Mouse (Mus musculus) Muller cell, postnatal 12 days (primary cell): ENCODE data around the gene 9530068E07Rik.
"Not testable (repeated sequence)": the region's sequence is repeated elsewhere in the genome, so short reads cannot be mapped to it uniquely, and the experiment has no call there.

Experiments
- DNase-seq: peaks from one replicate; pipeline ENCODE4 v3.0.0-alpha.2; 2015; ENCODE audit errors: inconsistent ontology term

The 9530068E07Rik gene

DNA sequence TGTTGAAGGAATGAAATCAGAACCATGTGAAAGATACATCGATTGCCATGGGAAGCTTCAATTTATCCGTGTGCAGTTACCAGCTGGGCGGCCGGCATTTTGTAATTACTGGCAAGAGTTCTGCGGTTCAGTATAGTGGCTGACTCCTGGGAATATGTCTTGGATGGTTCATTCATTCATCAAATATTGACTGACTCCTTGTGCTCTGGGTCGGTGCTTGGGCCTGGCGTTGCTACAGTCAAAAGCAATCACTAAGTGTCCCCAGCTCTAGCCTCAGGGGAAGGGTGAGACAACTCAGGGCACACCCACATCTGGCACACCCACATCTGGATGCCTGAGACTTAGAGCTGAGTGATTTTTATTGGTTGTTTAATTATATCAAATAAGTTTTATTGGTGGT lies 22.4 kb upstream of the 9530068E07Rik start:
- DNase-seq, result no peak

DNA sequence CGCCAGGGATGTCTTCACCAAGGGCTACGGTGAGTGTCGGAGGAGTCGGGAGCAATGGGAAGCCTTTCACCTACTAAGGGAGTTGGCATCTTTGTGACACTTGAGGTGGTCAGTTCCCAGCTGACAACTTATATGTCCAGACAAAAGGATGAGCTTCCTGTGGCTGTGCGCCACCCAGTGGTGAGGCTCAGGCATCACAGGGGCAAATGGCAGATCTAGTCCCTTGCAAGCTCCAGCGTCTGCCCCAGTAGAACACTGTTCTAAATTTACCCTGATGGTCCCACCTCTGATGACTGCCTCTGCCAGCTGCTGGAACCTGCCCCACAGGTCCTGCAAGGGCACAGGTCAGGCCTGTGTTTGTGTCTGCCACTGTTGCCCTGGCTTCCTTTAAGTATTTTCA lies 21.9 kb upstream of the 9530068E07Rik start:
- peak; percentile 36 for DNase-seq

DNA sequence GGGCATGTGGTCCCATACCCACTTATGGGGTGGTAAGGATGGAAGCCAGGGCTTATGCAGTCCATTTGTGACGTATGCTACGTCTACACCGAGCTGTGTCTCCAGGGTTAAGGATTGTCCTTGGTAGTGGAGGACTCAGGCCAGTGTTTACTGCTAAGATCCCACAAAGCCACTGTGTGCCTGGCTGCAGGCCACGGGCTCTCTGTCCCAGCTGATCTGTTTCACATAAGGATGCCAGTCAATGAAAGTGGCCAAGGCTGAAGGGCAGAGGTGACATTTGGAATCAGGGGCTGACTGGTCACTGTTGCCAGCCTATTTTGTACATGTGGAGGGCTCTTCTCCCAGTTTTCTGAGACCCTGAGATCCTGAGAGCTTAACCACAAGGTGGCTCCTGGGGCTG lies 18.6 kb upstream of the 9530068E07Rik start:
- DNase-seq, result peak; percentile 53

DNA sequence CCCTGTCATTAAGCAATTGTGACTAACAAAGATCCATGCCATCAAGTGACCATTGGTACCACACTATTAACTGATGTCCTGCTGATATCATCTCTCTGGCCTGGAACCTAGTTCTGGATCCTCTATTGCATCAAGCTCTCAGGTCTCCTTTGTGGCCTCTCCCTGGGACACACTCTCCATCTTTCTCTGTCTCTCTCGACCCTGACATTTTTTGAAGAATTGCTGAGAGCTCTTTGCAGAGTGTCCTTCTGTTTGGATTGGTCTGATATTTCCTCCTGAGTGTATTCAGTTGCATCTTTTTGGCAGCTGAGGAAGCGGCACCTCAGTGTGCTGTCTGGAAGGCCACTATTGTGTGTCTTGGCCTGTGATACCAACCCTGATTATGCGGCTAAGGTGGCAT lies 17.0 kb upstream of the 9530068E07Rik start:
- DNase-seq, result no peak

DNA sequence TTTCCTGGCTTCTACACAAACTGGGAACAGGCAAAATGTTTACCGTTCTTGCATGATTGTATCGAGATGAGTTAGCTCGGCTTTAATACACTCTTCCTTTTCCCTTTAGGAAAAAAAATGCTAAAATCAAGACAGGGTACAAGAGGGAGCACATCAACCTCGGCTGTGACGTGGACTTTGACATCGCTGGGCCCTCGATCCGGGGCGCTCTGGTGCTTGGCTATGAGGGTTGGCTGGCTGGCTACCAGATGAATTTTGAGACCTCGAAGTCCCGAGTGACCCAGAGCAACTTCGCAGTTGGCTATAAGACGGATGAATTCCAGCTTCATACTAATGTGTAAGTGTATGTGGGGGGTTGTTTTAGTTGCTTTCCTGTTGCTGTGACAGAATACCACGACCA lies 12.5 kb upstream of the 9530068E07Rik start:
- no peak for DNase-seq

DNA sequence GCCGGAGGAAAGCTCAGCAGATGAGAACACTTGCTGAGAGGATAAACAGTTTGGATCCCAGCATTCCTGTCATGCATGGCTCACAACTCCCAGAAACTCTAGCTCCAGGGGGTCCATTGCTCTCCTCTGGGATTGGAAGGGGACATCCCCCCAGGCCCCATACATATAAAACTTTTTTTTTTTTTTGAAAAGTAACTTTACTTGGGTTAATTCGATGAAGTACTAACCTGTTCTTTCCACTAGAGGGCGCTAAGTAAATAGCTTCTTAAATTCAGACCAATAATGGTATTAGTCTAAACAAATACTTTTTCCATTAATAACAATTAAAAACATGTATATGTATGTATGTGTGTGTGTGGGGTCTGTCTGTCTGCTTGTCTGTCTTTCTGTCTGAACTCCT lies 11.6 kb upstream of the 9530068E07Rik start:
- DNase-seq, result no peak

DNA sequence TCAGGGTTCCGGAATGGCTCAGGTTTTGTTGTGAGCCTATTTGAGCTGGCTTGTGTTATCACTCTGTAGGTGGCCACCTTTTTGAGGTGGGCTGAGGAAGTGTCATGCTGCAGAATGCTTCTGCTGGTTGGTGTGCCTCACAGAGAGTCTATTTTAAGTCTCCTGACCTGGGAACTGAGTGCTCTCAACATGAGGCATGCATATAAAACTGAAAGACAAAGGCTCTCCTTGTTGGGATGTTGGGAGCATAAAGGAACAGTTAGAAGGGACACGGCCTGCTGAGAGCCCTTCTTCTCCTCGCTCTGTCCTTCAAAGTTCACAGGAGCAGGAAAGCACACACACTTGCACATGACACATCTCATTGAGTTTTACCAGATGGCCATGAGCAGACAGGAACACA lies 9.3 kb upstream of the 9530068E07Rik start:
- DNase-seq, result no peak

DNA sequence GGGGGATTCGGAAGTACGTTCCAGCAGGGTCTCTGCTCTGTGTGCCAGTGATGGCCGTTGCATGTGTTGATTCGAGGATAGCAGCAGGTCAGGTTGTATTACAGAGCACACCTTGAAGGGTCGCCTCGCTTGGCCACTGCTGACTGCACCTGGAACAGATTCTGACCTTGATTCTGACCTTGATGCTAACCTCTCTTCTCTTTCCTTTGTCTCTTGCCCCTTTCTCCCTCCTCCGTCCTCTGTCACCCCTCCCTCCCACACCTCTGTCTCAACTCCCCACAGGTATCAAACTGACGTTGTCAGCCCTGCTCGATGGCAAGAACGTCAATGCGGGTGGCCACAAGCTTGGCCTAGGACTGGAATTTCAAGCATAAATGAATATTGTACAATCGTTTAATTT lies 8.1 kb upstream of the 9530068E07Rik start:
- no peak for DNase-seq

DNA sequence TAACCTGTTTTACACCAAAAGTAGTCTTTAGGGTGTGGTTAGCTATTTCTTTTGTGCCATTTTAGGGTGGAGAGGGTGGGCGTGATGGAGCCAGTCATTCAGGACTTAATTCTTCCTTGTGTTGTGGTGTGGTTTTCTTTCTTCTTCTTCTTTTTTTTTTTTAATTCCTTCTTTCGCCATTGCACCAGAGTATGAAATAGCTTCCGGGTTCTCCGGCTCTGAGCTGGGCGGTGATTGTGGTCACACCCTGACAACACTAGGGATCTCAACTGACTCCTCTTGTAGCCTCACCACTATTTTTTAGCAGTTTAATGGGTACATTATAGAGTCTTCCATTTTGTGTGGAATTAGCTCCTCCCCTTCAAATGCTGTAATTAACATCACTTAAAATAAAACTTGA lies 7.2 kb upstream of the 9530068E07Rik start:
- DNase-seq, result not testable (repeated sequence)

DNA sequence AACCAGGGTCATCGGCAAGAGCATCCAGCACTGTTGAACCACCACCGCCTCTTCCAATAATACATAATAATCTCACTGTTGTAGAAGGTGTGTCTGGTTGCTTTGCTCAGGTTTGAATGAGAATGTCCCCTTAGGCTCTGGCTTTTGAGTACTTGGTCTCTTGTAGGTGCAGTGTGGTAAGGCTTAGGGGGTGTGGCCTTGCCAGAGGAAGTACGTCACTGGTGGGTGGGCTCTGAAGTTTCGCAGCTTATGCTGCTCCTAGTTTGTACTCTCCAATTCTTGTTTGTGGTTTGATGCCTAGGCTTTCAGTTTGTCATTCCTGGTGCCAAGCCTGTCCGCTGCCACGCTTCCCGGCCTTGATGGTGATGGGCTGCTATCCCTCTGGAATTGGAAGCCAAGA lies 6.3 kb upstream of the 9530068E07Rik start:
- no peak for DNase-seq

DNA sequence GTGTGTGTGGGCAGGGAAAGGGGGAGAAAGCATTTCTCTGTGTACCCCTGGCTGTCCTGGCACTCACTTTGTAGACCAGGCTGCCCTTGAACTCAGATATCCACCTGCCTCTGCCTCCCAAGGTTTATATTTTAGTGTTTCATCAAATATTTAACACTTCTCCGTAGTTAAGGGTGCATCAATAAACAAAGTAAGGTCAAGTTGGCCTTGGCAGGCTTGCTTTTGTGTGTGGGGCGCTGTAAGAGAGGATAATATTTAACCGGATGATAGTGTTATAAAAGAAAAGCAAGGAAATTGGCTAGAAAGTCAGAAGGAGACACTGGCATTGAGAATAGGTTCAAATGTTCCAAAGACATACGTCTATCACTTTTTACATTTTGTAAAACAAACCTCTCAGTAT lies 1.7 kb upstream of the 9530068E07Rik start:
- DNase-seq, result no peak

DNA sequence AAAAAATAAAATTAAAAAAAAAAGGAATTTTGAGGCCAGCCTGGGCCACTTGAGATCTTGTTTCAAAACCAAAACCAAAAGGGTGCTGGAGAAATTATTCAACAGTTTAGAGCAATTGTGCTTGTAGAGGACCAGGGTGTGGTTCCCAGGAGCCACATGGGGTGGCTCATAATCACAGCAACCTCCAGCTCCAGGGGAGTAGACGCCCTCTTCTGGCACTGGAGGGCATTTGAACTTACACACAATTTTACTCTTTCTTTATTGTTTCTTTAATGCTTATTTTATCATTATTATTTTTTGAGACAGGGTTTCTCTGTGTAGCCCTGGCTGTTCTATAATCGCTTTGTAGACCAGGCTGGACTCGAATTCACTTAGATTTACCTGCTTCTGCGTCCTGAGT lies 885 bp upstream of the 9530068E07Rik start:
- DNase-seq, result no peak

DNA sequence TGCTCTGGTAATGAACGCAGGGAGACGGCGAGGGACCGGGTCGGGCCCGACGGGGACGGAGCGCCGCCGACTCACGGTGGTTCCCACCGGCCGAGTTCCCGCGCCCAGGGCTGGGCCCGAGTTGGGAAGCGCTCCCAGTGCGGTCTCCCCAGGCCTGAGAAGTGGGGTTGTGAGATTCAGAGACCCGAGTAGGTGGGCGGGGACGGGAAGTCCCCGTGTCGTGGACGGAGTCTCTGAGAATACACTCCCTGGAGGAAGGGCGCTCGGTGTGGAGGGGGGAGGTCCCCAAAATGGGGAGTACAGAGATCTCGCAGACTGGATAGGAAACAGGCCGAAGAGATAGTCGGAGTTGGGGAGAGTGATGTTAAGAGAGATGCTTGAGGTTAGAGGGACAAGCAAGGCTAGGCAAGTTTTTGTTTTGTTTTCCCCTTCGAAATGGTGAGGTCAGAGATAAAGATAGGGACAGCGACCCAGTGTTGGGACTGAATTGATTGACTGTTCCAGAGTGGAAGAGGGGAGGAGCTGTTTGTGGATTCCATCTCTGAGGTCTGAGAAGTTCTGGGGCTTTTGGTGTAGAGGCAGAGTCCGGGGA lies 465 bp downstream of the 9530068E07Rik start:
- peak; percentile 83 for DNase-seq

DNA sequence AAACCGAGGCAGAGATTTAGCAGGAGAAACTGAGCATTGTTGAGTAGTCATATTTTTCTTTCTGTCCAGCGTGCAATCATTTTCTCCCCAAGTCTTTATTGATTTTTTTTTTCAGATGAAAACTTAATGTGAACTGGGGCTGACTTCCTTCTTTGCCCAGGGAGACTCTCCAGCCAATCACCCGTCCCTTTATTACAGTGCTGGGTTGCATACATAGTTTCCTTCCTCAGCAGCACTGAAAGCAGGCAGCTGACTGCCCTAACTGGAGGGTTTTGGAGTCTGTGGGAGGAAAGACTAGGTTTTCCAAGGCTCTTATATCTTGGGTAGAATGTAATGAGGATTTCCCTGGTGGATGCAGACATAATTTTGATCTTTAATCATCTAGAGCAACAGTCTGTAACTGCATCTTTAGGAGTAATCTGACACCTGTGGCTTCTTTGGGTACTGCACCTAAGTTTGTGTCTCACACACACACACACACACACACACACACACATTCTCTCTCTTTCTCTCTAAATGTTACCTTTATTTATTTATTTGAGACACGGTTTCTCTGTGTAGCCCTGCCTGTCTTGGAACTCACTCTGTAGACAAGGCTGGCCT lies 1.3 kb downstream of the 9530068E07Rik start:
- no peak for DNase-seq

DNA sequence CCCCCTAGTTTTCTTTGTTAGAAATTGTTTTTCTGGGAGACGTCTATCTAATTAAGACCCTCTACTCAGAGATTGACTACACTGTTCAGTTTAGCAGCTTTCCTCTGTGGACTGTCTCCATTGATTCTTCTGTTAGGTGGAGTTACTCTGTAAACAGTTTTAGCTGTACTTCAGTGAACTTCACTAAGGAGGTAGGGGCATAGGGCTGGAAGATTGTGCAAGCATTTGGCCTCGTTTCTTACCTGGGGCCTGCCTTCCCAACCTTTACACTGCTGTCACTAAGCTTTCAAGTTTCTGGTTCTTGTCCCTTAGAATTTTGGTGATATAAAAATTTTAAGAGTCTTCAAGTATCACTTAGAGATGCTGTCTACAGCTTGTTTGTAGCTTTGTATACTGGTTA lies 5.2 kb downstream of the 9530068E07Rik start:
- DNase-seq, result no peak

DNA sequence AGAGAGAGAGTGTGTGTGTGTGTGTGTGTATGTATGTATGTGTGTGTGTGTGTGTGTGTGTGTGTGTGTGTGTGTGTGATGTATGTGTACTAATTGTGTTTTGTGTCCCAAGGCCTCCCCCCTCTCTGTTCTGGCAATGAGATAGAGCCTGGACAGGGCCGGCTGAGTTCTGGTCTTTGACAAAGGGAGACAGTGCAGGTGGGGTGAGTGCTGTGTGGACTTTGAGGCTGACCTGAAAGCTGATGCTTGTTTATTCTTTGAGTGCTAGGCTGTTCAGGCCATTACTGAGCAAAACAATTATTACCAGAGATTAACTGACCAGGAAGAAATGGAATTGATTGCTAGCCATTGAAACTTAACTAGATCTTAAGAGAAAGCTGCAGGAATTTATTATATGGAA lies 6.3 kb downstream of the 9530068E07Rik start:
- DNase-seq, result no peak

DNA sequence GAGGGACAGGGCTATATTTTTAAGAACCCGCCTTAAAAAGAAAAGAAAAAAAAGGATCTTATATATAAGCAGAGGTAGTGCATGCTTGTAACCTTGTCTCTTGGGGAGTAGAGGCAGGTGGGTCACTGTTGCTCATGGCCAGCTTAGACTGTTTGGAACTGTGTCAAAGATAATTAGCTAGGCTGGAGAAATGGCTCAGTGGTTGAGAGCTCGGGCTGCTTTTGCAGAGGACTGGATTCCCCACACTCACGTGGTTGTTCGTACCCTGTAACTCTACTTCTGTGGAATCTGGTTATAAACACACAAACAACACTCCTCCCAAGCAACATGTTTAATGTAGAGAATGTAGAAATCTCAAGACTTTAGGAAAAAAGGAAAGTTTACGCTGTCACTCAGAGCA lies 8.0 kb downstream of the 9530068E07Rik start:
- no peak for DNase-seq

DNA sequence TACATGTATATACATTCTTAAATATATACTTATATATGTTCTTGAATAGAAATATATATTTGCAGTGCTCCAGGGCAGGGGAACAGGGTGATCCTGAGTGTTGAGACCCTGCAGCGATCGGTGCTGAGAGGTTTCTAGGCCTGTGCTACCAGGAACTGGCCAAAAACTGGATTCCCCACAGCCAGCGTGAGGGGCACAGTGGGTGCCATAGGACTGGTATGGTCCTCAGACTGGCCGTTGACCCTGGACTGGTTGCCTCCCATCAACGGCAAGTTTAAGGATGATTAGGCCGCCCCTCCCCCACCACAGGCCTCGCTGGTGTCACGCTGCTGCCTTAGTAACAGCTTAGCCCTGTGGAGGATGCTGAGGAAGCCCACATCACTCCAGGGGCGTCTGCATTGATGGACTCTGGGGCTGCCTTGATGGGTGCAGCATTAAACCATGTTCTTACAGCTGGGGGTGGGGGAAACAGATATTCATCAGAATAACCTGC lies 9.0 kb downstream of the 9530068E07Rik start:
- no peak for DNase-seq

DNA sequence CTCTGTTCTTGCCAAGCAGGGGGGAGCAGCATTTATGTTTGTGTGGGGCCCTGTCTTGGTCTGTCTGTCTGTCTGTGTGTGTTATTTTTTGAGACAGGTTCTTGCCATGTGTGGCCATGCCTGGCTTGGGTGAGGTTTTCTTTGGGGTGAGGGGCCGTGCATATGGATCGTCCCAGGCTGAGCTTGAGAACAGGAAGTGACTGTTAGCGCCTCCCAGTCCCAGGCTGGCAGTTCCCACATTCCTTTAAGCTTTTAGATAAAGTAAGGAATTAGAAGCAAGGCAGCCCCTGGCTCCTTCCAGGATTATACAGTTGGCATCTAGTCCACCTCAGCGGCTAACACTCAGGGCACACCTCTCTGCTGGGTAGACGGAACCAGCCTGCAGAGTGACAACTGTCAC lies 13.1 kb downstream of the 9530068E07Rik start:
- DNase-seq, result no peak

DNA sequence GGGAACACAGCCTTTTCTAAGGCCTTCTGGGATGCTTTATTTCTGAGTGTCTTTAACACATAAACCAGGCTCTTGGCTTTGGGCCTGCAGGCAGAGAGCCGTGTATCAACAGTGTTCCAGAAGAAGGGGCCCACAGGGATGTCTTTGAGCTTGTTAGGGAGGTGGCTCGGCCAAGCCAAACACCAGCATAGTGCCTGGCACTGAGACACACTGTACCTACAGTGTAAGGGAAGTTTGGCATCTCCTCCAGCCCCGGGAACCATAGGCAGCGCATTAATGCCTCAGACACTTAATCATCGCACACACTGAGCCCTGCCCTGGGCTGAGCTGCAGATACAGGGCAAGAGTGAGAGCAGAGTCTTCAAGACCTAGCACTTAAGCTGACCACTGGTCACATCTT lies 22.1 kb downstream of the 9530068E07Rik start:
- DNase-seq, result no peak

DNA sequence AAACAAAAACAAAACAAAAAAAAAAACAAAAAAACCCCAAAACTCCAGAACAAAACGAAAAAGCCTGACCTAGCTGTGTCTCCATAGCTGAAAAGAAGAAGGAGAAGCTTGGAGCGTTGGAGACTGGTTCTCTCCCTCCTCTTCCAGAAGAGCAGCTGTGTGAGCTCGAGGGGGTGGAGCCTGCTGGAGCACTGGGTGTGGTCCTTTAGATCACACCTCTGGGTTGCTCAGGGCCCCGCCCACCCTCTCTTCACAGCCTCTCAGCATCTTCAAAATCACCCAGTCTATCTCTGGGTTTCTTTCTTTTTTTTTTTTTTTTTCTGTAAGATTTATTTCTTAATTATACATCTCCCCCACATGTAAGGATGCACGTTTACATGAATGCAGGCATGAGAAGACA lies 23.0 kb downstream of the 9530068E07Rik start:
- DNase-seq, result no peak

DNA sequence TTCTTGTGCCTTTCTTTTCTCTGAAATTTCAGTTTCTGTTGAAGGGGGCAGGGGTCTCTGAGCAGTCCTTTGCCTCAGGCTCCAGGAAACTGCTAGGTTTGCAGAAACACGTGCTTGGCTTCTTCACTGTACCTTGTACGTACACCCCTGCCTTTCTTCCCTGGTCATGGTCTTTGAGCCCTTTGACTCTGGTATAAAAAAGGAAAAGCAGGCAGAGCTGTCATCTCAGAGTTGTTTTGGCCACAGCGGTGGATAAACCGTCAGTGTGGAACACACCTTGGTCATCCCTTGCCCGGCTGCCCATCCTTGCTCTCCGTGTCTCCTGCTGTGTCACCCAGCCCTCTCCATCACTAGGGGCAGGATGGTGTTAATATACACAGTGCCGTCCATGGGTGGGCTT lies 23.6 kb downstream of the 9530068E07Rik start:
- DNase-seq, result no peak

DNA sequence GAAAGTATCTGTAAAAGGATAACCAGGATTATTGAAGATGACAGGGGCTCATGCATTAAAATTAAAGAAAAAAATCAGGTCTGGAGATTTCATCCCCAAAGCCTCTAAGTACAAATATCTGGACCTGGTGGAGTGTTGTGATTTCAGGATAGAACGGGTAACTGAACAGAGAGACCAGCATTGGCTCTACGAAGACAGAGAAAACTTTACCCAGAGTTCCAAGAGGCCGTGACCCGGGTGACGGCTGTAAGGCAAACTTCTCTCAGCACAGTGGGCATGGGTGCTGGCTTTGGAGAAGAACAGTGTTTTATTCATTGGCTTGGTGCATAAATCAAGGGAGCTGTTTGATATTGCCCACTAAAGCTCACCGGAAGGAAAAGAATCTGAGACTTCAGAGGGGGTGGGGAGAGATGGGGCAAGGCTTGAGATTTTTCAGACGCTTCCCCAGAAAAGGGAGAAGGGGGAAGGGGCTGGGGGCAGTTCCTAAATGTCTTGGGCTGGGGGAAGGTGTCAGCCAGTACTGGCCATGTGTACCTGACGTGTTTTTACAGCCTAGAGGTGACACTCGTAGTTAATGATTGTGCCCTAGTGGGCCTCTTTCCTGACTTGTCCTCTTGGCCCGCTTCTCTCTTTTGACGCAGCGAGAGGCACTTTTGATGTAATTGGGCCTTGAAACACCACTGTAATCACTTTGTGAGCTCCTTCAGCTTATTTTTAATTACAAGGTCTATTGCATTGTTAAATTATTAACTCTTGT lies 24.2 kb downstream of the 9530068E07Rik start:
- no peak for DNase-seq
